Mouse (Mus musculus): ENCODE results near the gene Xdh. TPM values are rescaled to one million over a fixed set of nuclear protein-coding genes. Genes with fewer than 3 reads are reported as not detected.

Gene Xdh
- total RNA-seq, 2 experiments from 2014 or later = 46.5 to 54.0 TPM

Other genes starting within 250 kb of the Xdh start
- not detected for gene Galnt14, start 239.7 kb downstream of the Xdh start, total RNA-seq (2021)
- 1 to 10 TPM; 3.4 to 3.6 TPM for gene Ehd3, start 146.1 kb downstream of the Xdh start, total RNA-seq (2021)
- gene Srd5a2, start 97.7 kb upstream of the Xdh start, total RNA-seq (2021) = not detected

Data from gastrocnemius, postnatal 36 days (tissue).